Mouse (Mus musculus) c-Kit-negative CD71-positive TER-119-positive erythroid progenitor cells, embryonic 14.5 days (primary cell): ENCODE data around the gene Mmp11.

Source experiments
- DNase-seq: peaks from one replicate; pipeline ENCODE4 v3.0.0-alpha.2; 2013; ENCODE audit warnings: low read depth, low spot score

Gene Mmp11

DNA sequence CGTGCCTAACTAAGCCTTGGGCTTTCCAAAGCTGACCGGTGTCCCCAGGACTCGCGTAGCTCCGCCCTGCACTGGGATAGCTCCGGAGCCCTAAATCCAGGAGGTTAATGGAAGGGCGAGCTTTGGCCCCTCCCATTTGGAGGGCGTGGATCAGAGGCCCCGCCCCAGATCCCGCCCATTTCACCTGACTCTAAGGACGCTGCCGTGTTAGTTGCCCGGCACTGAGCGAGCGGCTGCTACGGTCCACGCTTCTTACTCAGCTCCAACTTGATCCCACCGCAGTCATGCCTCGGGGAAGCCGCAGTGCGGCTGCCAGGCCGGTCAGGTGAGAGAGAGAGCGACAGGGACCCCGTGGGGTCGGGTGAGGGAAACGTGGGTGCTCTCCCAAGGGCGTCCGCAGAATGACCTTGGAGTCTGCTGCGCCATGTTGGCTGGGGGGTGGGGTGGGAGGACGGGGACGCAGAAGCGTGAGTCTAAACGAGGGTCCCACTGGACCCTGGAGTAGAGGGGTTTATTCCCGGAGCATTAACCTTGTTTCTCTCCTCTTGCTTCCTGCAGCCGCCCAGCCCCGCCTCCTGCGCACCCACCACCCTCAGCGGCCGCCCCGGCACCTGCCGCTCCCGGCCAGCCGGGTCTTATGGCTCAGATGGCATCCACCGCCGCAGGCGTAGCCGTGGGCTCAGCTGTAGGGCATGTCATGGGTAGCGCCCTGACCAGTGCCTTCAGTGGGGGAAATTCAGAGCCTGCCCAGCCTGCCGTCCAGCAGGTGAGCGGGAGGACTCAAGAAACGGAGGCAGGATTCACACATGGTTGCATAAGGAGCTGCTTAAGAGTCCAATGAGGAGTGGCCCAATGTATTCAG lies at the start of gene Mmp11:
Gene Mmp11, minus strand, starts transcription at position 817 of the 862 bp plus-strand sequence.
- peak; percentile 94 for DNase-seq

DNA sequence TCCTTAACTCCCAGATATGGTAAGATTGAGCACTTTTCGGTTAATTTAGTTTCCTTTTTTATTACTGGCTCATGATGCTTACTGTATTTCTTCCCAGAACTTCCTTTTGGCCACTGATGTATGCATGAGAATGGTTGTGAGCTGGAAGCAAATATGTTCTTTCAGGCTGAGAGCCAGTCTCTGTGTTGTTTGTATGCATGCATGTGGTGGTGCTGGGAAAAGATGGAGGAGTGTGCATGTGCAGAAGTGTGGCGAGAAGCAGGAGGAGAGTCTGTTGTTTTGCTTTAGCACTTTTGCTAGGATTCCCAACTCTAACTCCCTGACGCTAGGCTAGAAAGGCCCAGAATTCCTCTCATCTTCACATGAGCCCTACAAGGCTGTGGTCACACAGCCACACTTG lies 43.1 kb upstream of the Mmp11 start:
- DNase-seq: no peak

DNA sequence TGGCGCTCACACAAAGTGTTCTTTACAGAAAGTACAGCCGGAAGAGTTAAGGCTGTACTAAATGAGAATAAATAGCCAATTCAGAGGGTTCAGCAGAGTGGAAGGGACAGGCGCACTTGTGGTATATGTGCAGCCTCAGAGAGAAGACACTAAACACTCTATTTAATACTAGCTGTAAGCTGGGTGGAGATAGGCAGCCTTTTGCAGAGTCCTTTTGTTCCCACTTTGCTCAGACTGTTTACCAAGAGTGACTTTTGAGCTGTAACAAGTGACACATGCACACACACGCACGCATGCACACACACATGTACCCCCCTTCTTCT lies 42.5 kb upstream of the Mmp11 start:
- no peak for DNase-seq

DNA sequence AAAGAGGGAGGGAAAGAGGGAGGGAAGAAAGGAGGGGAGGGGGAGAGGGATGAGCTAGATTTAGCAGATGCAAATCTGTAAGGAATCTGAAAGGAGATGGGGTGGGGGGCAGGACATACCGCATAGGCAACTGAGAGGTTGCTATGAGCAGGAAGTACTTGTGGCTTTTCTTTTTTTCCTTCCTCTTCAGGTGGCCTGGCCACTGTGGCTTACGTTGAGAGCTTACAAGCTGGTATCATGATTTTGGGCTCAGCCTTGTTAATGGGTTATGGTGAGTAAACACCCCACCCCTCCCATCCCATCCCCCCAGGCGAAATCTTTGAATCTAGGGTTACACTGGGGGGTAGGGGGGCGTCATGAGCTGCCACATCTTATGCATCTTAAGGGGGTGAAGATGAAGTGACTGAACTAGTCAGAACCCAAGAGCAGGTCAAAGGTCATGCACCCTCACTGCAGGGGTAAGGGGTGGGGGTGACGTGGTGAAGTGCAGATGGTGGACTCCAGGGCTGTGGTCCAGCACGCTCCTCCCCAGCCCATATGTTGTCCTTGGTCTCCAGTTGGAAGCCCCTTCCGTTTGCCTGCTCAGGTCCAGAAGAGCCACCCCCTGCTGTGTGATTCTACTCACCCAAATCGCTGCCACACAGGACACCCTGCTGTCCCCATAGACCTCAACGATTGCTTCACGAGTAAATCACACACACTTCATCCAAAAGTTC lies 42.0 kb upstream of the Mmp11 start:
- no peak for DNase-seq

DNA sequence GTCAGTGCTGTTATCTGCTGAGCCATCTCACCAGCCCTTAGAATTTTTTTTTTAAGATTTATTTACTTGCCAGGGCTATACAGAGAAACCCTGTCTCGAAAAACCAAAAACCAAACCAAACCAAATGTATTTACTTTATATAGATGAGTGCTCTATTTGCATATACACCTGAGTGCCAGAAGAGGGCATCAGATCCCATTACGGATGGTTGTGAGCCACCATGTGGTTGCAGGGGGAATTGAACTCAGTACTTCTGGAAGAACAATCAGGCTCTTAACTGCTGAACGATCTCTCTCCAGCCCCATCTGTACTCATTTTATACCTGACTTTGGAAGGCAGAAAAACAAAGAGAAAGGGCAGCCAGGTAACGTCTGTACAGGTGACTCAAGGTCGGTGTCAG lies 38.9 kb upstream of the Mmp11 start:
- no peak for DNase-seq

DNA sequence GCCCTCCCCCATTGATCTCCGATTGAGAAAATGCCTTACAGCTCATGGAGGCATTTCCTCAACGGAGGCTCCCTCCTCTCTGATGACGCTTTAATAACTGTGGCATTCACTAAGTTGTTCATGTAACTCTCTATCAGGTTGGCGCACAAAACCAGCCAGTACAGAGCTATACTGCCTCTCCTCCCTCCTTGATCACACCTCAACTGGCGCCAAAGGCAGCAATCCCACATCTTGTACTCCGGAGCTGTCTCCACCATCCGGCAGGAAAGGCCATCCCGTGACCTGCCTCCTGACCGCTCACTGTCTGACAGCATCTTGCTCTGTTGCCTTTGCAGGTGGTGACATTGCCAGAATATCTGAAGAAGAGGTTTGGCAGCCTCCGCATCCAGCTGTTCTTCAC lies 37.5 kb upstream of the Mmp11 start:
- no peak for DNase-seq

DNA sequence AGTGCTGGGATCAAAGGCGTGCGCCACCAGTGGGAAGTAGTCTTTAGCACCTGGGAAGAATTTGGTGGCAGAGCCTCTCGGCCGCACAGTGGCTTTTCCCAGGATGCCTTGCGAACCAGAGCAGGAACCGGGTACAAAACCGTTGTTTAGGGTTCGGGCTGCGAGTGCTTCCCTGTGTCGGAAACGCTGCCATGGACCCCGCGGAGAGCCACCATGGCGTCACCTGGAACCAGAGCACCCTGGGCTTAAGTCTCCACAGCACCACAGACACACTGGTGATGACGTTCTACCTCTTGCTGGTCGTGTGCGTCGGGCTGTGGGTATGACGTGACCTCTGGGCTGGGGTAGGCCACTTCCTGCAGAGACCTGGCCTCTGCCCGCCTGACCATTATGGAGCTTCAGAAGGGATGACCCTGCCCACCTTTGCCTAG lies 18.1 kb upstream of the Mmp11 start, which contains the start of gene Gm5134:
Gene Gm5134, plus strand, starts transcription at position 134 of the 431 bp plus-strand sequence.
- no peak for DNase-seq

DNA sequence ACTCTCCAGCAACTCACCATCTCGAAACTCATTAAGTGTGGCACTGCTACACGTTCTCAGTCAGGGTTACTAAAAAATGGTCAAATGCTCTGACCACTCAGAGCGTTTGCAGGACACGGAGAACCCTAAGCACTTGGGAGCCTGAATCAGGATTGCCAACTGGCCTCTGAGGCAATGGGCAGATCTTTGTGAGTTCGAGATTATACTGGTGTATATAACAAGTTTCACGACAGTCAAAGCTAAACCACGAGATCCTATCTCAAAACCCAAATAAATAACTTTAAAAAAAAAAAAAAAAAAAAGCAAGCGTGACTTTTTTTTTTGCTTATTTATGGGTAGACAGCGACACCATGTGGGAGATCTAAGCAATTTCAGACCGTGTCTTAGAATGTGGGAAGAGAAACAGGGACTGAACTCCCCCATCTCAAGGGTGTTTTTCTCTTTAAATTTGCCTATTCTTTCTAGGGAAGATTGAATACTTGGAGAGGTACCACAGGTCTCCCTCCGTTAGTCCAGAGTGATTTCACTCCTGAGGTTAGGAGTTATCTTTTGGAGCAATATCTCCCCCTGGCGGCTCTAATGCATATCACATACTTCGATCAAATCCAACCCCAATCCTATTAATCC lies 15.2 kb upstream of the Mmp11 start:
- peak; percentile 58 for DNase-seq

DNA sequence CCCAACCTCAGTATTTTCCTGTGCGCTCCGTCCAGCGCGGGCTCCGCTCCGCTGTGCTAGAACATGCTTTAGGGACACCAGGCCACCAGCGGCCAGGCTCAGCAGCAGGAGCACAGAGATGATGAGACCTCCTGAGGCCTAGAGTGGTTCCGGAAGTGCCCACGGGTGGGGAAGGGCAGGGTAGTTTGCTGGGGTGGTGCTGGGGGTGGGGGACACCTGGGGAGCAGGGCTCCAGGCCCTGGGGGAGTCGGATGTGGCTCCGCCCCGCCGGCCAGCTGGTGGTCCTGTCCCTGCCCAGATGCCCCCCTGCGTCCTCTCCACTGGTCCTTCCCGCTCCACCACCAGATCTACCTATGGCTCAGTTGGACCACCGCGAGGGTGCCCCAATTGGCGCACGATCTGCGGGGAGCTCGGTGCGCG lies 14.5 kb upstream of the Mmp11 start:
- no peak for DNase-seq

DNA sequence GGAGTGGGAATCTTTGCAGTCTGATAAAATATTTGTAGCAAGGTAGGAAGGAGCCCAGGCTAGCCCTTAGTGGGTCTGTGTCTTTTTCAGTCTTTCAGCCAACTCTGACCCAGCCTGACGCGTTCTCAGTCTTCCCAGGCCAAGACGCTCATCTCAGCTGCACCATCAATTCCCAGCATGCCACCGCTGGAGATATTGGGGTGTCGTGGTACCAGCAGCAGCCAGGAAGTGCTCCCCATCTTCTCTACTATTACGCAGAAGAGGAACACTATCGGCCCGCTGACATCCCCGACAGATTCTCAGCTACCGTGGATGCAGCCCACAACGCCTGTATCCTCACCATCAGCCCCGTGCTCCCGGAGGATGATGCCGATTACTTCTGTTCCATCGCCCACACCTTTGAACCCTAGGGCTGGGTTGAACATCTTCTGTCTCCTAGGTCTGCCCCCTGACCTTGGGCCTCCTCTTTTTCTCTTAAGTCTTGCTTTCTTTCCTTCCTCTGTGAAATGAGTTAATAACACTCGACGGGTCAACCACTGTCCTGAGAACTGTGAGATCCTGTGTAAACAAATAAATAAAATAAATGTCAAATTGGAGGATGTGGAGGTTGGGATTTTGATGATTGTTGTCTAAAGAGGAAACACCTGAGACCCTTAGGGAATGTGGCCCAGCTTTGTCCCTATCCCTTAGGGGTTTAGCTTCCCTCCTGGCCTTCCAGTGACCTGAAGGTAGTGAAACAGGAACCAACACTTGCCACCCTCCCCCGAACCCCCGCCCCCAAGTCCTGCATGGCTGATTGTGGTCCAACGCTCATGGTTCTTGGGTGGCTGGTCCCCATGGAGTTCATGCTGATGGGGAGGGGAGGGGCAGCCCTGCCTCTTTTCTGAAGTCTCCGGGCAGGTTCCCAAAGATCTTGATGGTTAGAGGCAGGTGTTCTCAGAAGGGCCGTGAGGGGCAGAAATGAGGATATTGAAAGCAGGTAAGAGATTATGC lies 13.1 kb upstream of the Mmp11 start:
- DNase-seq: no peak

DNA sequence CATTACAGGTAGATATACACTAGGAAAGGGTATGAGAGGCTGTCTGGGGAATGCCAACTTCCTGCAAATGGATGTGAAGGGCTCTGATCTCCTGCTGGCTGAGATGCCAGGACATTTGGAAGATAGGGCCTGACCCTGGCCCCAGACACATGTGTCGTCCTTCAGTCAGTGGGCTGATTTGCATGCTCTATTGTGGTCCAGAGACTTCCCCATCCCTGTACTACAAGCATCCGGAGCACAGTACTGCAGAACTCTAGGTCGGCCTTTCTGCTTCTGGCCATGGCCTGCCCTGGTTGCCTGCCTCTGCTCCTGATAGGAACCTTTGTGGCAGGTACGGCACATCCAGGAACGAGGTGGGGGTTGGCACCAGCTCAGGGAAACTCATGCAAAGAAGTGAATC lies 11.8 kb upstream of the Mmp11 start:
- DNase-seq: no peak

DNA sequence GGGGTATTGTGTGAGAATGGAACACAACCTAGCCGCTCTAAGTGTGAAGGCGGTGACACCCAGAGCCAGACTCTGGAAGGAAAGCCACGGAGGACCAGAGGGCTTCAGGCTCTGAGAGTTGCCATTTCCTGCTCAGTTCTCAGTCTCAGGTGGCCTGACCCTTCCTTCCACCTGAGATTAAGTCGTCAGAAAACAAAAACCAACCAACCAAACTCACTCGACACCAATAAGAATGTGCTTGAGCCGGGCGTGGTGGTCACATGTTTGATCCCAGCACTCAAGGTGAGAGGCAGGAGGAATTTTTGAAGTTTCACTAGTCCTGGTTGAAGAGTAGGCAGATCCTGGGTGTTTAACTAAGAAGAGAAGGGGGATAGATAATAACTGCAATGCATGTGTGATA lies 9.6 kb upstream of the Mmp11 start:
- no peak for DNase-seq

DNA sequence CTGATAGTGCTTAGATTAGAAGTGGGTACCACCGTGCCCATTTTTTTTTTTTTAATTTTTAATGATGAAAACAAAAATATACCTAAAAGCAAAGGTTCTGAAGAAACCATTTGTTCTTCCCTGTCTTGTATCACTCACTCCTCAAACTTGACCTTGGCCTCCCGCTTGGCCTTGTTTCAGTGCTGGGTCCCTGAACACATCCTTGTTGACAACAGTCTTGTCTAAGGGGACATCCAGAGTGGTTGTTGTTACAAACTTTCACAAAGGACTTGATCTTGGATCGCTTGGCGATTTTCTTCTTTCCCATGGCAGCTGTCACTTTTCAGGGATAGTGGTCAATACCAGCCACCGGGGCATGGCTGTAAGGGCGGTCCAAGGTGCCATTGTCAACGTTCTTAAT lies 8.9 kb upstream of the Mmp11 start:
- DNase-seq: no peak

DNA sequence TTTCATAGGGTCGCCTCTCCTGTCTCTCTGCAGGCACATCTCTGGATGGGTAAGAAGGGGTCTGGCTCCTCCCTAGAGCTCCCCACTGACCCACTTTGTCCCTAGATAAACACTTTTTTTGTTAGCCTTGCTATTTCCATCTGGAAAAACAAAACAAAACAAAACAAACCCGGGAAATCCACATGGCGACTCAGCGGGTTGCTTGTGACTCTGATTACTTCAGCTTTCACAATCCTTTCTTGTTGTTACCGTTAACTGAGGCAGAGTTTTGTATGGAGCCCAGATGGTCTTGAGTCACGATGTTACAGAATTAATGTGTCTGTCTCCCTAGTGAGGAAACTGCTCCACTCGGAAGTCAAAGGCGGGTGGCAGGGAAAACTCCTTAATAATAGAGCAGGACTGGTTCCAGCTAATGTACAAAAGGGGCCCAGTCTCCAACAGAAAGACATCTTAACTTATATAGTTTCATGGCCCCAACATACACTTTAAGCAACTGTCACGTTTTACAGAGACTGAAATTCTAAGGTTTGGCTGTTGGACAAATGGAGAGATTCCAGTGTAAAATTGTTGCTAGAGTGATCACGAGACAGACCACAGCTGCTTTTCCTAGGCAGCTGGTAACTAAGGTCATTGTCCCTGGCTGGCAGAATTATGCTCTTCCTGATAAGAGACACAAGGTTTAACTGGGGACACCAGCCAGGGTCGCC lies 7.9 kb upstream of the Mmp11 start:
- DNase-seq: no peak

DNA sequence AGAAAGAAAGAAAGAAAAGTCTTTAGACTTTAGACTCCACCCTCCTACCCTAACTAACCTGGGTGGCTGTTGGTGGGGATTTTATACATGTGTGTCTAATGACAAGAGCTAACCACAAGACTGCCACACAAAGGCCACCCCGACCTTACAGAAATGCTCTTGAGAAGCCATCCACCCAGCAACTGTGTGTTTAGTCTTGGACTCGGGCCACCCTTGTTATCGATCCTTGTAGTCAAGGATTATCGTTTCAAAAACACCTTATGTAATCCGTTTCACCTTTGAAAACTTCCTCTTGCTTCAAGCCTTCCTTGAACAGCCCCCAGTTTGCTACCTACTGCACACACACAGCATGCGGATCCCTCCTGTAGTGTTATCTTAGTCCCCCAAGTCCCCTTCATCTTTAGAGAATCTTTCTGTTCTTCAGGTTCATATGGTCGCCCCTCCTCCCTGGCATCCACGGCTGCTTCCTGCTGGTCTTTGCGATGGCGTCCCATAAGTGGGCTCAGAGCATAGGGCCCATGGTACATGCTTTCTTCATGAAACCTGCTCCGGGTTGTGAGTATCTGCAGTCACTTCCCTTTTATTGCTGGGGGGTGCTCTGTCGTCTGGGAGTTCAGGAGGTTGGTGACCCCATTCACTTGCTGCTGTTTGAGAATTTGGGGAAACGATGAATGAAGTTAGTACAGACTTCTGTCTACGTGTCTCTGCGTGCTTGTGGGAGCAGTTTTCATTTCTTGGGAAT lies 6.6 kb upstream of the Mmp11 start, which contains the start of gene Vpreb3:
Gene Vpreb3, plus strand, starts transcription at position 322 of the 742 bp plus-strand sequence.
- no peak for DNase-seq

DNA sequence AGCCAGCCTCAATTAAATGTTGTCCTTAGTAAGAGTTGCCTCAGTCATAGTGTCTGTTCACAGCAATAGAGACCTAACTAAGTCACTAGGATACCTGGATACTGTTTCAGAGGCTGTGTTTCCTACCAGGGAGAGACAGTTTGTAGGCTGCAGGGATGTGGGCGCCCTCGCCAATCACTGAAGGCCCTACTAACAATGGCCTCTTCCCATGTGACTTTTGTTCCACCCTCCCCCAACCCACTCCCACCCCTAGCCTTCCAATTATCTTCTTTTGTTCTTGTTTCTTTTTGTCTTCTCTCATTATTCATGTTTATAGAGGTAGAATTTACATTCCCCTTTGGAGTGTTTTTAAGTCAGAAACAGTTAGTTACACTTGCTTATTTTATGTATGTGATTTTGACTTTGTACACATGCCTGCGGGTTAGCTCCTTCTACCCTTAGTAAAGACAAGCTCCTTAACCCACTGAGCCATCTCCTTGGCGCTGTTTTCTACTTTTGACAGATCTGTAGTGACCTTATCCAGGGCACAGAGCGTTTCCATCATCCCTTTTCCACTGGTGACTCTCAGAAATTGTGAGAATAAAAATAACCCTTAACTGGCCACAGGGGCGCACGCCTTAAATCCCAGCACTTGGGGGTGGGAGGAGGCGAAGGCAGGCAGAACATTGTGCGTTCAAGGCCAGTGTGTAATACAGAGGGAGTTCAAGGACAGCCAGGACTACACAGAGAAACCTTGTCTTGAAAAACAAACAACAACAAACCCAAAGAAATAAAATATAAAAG lies 4.9 kb upstream of the Mmp11 start:
- no peak for DNase-seq

DNA sequence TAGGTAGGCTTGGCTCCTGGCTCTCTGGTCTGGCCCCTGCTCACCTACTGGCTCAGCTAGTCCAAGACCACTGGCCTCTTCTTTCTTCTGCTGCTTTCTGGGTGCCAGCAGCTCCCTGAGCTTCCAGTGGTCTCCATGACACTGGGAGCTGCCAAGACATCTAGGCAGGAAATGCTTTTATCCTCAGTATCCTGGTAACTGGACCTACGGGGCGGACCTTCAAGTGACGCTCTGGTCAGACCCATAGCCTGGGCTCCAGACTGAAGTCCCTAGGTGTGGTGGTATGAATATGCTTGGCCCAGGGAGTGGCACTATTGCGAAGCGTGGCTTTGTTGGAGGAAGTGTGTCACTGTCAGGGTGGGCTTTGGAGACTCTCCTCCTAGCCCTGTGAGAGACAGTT lies 4.2 kb upstream of the Mmp11 start, which contains the start of gene Gm867:
Gene Gm867, minus strand, starts transcription at position 153 of the 400 bp plus-strand sequence.
- no peak for DNase-seq

DNA sequence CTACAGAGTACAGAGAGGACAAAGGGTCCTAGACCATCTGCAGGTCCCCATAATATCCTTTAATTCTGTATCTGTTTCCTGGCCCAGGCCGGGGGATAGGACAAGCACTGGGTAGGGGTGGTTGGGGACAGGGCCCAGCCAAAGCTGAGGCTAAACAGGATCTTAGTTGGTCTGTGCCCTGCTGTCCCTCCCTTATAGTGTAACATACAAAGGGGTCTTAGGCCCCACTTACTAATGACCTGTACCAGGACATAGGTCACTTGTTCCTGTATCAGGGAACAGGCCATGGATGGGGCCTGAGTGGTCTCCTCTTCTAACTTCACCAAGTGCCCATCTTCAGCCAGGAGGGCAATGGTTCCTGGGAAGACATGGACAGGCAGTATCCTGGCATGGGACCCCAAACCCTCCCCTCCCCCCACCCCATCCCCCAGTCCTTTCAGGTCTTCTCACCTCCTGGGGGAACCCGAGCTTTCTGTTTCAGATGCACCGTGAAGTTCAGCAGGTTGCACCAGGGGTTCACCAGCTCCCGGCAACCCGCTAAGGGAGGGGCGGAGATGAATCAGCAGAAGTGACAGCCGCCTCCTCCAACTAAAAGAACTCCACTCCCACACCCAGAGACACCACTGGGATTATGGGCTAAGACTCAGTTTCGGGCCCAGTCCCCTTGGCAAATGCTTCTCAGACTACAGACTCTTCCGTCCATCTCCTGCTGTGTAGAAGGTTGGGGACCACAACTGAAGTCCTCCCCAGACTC lies 3.4 kb upstream of the Mmp11 start:
- DNase-seq: peak; percentile 84
